Comparison of ENCODE assay signal across 8 mouse cellular contexts in the genomic region with DNA sequence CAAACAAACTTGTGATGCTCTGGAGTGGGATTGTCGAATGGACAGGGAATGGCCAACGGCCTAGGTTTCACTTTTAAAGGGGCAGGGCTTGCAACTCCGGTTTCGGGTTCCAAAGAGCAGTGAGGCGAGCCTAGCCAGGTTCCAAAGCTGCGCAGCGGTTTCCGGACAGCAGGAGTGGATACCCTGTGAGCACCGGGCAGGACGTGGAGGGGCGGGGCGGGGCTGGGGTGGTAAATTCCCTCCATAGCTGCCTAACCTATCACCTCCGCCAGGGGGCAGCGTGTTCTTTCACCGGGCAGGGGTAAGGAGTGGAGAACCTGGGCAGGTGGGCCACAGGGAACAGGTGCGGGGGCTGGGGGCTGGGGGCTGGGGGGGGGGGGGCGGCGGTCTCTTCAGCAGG. TPM values are rescaled to one million over a fixed set of nuclear protein-coding genes. Genes with fewer than 3 reads are reported as not detected.
DNase-seq lines count a peak whose midpoint lies in the region; ATAC-seq and TF ChIP-seq lines count a peak whose summit lies in the region.

A gene (plus strand): TSS at position 112 of the 400 bp plus-strand sequence.

- no peak for TF ChIP-seq CTCF in G1E (IDR thresholded peaks at IDR 0.05; ENCODE audit: low read depth, low read length)
- peak; percentile 66 for TF ChIP-seq CTCF in bone marrow, adult 2 months (IDR thresholded peaks at IDR 0.05; ENCODE audit: control insufficient read depth, insufficient read depth, low read length)
- TF ChIP-seq CTCF in gastrocnemius, adult 2 months (IDR thresholded peaks at IDR 0.05) = peak; percentile 63

- WGBS in bone marrow, adult 2 months = under 1% methylated on average over 16 of the region's 18 CpGs
- 3% methylated on average over 16 of the region's 18 CpGs for WGBS in hindbrain, embryonic 14.5 days

- peaks cover 13% of the 10 kb centered on the region for H3K36me3 ChIP-seq in G1E (replicated peaks)
- no peaks in the 10 kb centered on the region for H3K36me3 ChIP-seq in hindbrain, embryonic 14.5 days (replicated peaks; ENCODE audit: control insufficient read depth, insufficient read depth)
- H3K36me3 ChIP-seq in splenic B cell, adult 2 months (ENCODE audit: control insufficient read depth, insufficient read depth, low read length, poor library complexity, severe bottlenecking) = no peaks in the 10 kb centered on the region

- H3K4me2 ChIP-seq in hindbrain, embryonic 14.5 days (replicated peaks) = peak within 1 kb of the TSS; percentile 89

- intact Hi-C loops in gastrocnemius, adult 2 months (cut with DNase I) = loop anchor here (1.0 kb wide), 1 partner anchor 34 kb away; no protein-coding TSS in a partner anchor
- intact Hi-C loops in left cerebral cortex, postnatal 25 days (cut with DNase I) = loop anchor here (10.0 kb wide), 1 partner anchor 1403 kb away; a partner anchor contains a TSS

- H3K9ac ChIP-seq in hindbrain, embryonic 14.5 days = no peak within 1 kb of the TSS

- no peaks in the 10 kb centered on the region for H3K27me3 ChIP-seq in G1E (ENCODE audit: insufficient read depth, low read length)
- H3K27me3 ChIP-seq in hindbrain, embryonic 14.5 days (ENCODE audit: control insufficient read depth, insufficient read depth, low read length) = peaks cover 30% of the 10 kb centered on the region; the same call in 1 of the 2 replicates
- H3K27me3 ChIP-seq in splenic B cell, adult 2 months (ENCODE audit: control insufficient read depth, insufficient read depth, low read length, poor library complexity, severe bottlenecking) = no peaks in the 10 kb centered on the region; the same call in 1 of the 2 replicates

- peak; percentile 56 for DNase-seq in G1E (ENCODE audit: low spot score)
- peak; percentile 76 for DNase-seq in gastrocnemius, adult 2 months
- DNase-seq in hindbrain, embryonic 14.5 days (ENCODE audit: low spot score) = no peak
- no peak for DNase-seq in left cerebral cortex, postnatal 25 days (ENCODE audit: low spot score in 2 of 2)
- DNase-seq in splenic B cell, adult 2 months (ENCODE audit: low read depth, low spot score) = peak; percentile 83
- DNase-seq in right cerebral cortex, postnatal 14 days = no peak

- no peaks in the 10 kb centered on the region for H3K9me3 ChIP-seq in G1E (replicated peaks)
- no peaks in the 10 kb centered on the region for H3K9me3 ChIP-seq in hindbrain, embryonic 14.5 days (ENCODE audit: control insufficient read depth, low read length)

- 0 out of 2 replicates have a peak, but pooled peaks have one; percentile 15 for ATAC-seq in G1E (ENCODE audit: extremely low read depth, insufficient number of reproducible peaks, low FRiP score, poor library complexity, severe bottlenecking)
- ATAC-seq in hindbrain, embryonic 14.5 days (ENCODE audit: low FRiP score) = no peak
- peak; percentile 41 for ATAC-seq in megakaryocyte progenitor cell, adult 5-6 weeks (replicated peaks; ENCODE audit: poor library complexity)

- H3K27ac ChIP-seq in bone marrow, adult 2 months (ENCODE audit: control insufficient read depth, insufficient read depth, low read depth, low read length, poor library complexity) = no peak within 1 kb of the TSS
- H3K27ac ChIP-seq in gastrocnemius, adult 2 months = peak within 1 kb of the TSS; percentile 8; the same call in 1 of the 2 replicates
- H3K27ac ChIP-seq in hindbrain, embryonic 14.5 days = no peak within 1 kb of the TSS

- no peak for TF ChIP-seq POLR2A in bone marrow, adult 2 months (IDR thresholded peaks at IDR 0.05; ENCODE audit: borderline replicate concordance, control insufficient read depth, low read depth, low read length)

- peak within 1 kb of the TSS; percentile 64; the same call in 1 of the 2 replicates for H3K4me3 ChIP-seq in G1E (ENCODE audit: low read depth, low read length)
- peak within 1 kb of the TSS; percentile 70 for H3K4me3 ChIP-seq in bone marrow, adult 2 months (replicated peaks; ENCODE audit: control insufficient read depth, low read depth, low read length)
- peak within 1 kb of the TSS; percentile 91 for H3K4me3 ChIP-seq in gastrocnemius, adult 2 months
- peak within 1 kb of the TSS; percentile 50; the same call in 1 of the 2 replicates for H3K4me3 ChIP-seq in hindbrain, embryonic 14.5 days (replicated peaks; ENCODE audit: low read length)

- H3K4me1 ChIP-seq in G1E (ENCODE audit: insufficient read depth, low read depth, low read length) = peaks cover 43% of the 10 kb centered on the region
- H3K4me1 ChIP-seq in bone marrow, adult 2 months (ENCODE audit: control insufficient read depth, insufficient read depth, low read length) = peaks cover 3% of the 10 kb centered on the region; the same call in 1 of the 2 replicates
- H3K4me1 ChIP-seq in hindbrain, embryonic 14.5 days (replicated peaks; ENCODE audit: control insufficient read depth, insufficient read depth, low read length) = peaks cover 9% of the 10 kb centered on the region; the same call in 1 of the 2 replicates

RNA-seq across cellular contexts. Expression of the gene that starts here (rescaled TPM):
- 4.2 and 4.9 TPM in 2 replicates for total RNA-seq in G1E (2014; fragmentation: Nextera tagmentation)
- 2.1 and 2.5 TPM in 2 replicates for total RNA-seq in G1E (2017)
- 5.1 and 7.1 TPM in 2 replicates for polyA plus RNA-seq in G1E (2012)
- 6.4 and 8.2 TPM in 2 replicates for polyA plus RNA-seq in bone marrow, adult 2 months (2011; ENCODE audit: insufficient read depth, insufficient read length, low replicate concordance, missing spikeins)
- 10 to 100 TPM; 18.0 to 45.2 TPM for total RNA-seq in gastrocnemius, adult 2 months (2021)
- 7.0 and 9.6 TPM in 2 replicates for polyA plus RNA-seq in hindbrain, embryonic 14.5 days (2014; fragmentation: Nextera tagmentation; extraction: Ambion mirVana)
- total RNA-seq in left cerebral cortex, postnatal 25 days (2021) = 10 to 100 TPM; 20.0 to 20.6 TPM
- total RNA-seq in megakaryocyte progenitor cell, adult 5-6 weeks (2015) = 1.7 TPM in 2 replicates
- total RNA-seq in megakaryocyte progenitor cell, adult 5-6 weeks (2017) = 2.3 and 2.7 TPM in 2 replicates

Comparison
In these comparisons a context has a peak if more than half of its experiments do, and no peak if none do; other contexts are left out.
1. DNase-seq: peak in G1E (single experiment), gastrocnemius, adult 2 months (single experiment) and splenic B cell, adult 2 months (single experiment); none in hindbrain, embryonic 14.5 days (single experiment), left cerebral cortex, postnatal 25 days (0 of 2) and right cerebral cortex, postnatal 14 days (single experiment).
2. Peak in every context shown above with its lines, with median percentiles within 50 percentile points of each other: H3K4me3 ChIP-seq.